Mouse (Mus musculus): ENCODE measurements at regions not wholly inside any gene's neighbourhood (a gene's known extent, or its start where the extent isn't known, plus 50 kb on each side); places are given as distances from the start of the nearest gene placed in this dataset.

GRCm38 (mm10) chr12:32489415-32490139 is 111.1 kb downstream of the Ccdc71l start:
- no peak for DNase-seq

GRCm38 (mm10) chr12:32504196-32504595 is 125.7 kb downstream of the Ccdc71l start:
- DNase-seq, result no peak

GRCm38 (mm10) chr12:32508671-32509070 is 130.2 kb downstream of the Ccdc71l start:
- DNase-seq, result no peak

- DNase-seq, result no peak
These were observed 147.1 kb downstream of the Ccdc71l start for GRCm38 (mm10) chr12:32525586-32525985.

- DNase-seq, result no peak
These were observed 152.7 kb downstream of the Ccdc71l start for GRCm38 (mm10) chr12:32531216-32531615.

- DNase-seq, result peak; percentile 12
These were observed 155.1 kb downstream of the Ccdc71l start for GRCm38 (mm10) chr12:32533641-32534040.

- DNase-seq, result no peak
These were observed 167.0 kb downstream of the Ccdc71l start for GRCm38 (mm10) chr12:32545466-32545865.

GRCm38 (mm10) chr12:32546356-32546755 is 167.9 kb downstream of the Ccdc71l start:
- no peak for DNase-seq

GRCm38 (mm10) chr12:32553793-32554192 is 175.3 kb downstream of the Ccdc71l start:
- DNase-seq, result no peak

GRCm38 (mm10) chr12:32567777-32568176 is 189.3 kb downstream of the Ccdc71l start:
- no peak for DNase-seq

- DNase-seq, result no peak
These were observed 202.8 kb downstream of the Ccdc71l start for GRCm38 (mm10) chr12:32581304-32581703.

GRCm38 (mm10) chr12:32602131-32602815 is 217.1 kb upstream of the Nampt start:
- no peak for DNase-seq

- DNase-seq, result no peak
These were observed 214.0 kb upstream of the Nampt start for GRCm38 (mm10) chr12:32605353-32605752.

GRCm38 (mm10) chr12:32615000-32615399 is 204.3 kb upstream of the Nampt start:
- no peak for DNase-seq

- DNase-seq, result peak; percentile 59
These were observed 203.3 kb upstream of the Nampt start for GRCm38 (mm10) chr12:32616086-32616485.

GRCm38 (mm10) chr12:32617031-32617430 is 202.3 kb upstream of the Nampt start:
- no peak for DNase-seq

GRCm38 (mm10) chr12:32619830-32620229 is 199.5 kb upstream of the Nampt start:
- no peak for DNase-seq

GRCm38 (mm10) chr12:32621739-32622138 is 197.6 kb upstream of the Nampt start:
- no peak for DNase-seq

- DNase-seq, result no peak
These were observed 190.8 kb upstream of the Nampt start for GRCm38 (mm10) chr12:32628552-32628951.

- no peak for DNase-seq
These were observed 186.4 kb upstream of the Nampt start for GRCm38 (mm10) chr12:32632935-32633334.

GRCm38 (mm10) chr12:32635055-32635454 is 184.3 kb upstream of the Nampt start:
- no peak for DNase-seq

GRCm38 (mm10) chr12:32637400-32638100 is 181.8 kb upstream of the Nampt start:
- no peak for DNase-seq

GRCm38 (mm10) chr12:32640591-32640990 is 178.8 kb upstream of the Nampt start:
- no peak for DNase-seq

GRCm38 (mm10) chr12:32642493-32642892 is 176.9 kb upstream of the Nampt start:
- no peak for DNase-seq
